Mouse (Mus musculus) midbrain, postnatal 0 days (tissue): ENCODE measurements around the gene Actrt1. TPM values are rescaled to one million over a fixed set of nuclear protein-coding genes. Genes with fewer than 3 reads are reported as not detected.

Source experiments
- ATAC-seq: fragments of 200-750 bp; cut with Nextera tagmentation; 2 replicates; pipeline ENCODE4 v1.8.0; 2017; ENCODE audit warnings: moderate number of reproducible peaks, mild to moderate bottlenecking, moderate TSS enrichment, moderate library complexity; ENCODE audit not compliant: low FRiP score
- DNase-seq: peaks from one replicate; pipeline ENCODE4 v3.0.0-alpha.2; 2015; ENCODE audit warnings: low spot score
- H3K27ac ChIP-seq: fragments of 300-500 bp; sonication (generic); 2 replicates; pipeline ENCODE4 v1.5.1; 2014; ENCODE audit warnings: low read depth, mild to moderate bottlenecking, low read length, mixed read lengths
- H3K27me3 ChIP-seq: fragments of 300-500 bp; sonication (generic); 2 replicates; pipeline ENCODE4 v1.6.1; 2014; ENCODE audit warnings: low read length, control low read depth, mixed read lengths; ENCODE audit not compliant: insufficient read depth
- H3K36me3 ChIP-seq: fragments of 300-500 bp; sonication (generic); 2 replicates; pipeline ENCODE4 v1.6.1; 2014; ENCODE audit warnings: low read length, control low read depth, mixed read lengths; ENCODE audit not compliant: insufficient read depth
- H3K4me1 ChIP-seq: fragments of 300-500 bp; sonication (generic); 2 replicates; pipeline ENCODE4 v1.6.1; 2014; ENCODE audit warnings: mild to moderate bottlenecking, control low read depth, antibody characterized with exemption, low read length, mixed read lengths; ENCODE audit not compliant: insufficient read depth
- H3K4me2 ChIP-seq: fragments of 300-500 bp; sonication (generic); 2 replicates; pipeline ENCODE4 v1.6.1; 2014; ENCODE audit warnings: low read depth, mild to moderate bottlenecking, low read length, mixed read lengths; ENCODE audit not compliant: poor library complexity, severe bottlenecking
- H3K4me3 ChIP-seq: fragments of 300-500 bp; sonication (generic); 2 replicates; pipeline ENCODE4 v1.5.1; 2014; ENCODE audit warnings: low read depth, mild to moderate bottlenecking, low read length, moderate library complexity
- H3K9ac ChIP-seq: fragments of 300-500 bp; sonication (generic); replicated peaks from 2 replicates; pipeline ENCODE4 v1.6.1; 2014; ENCODE audit warnings: mild to moderate bottlenecking, low read length, moderate library complexity, mixed read lengths; ENCODE audit not compliant: poor library complexity, severe bottlenecking
- H3K9me3 ChIP-seq: fragments of 300-500 bp; sonication (generic); 2 replicates; pipeline ENCODE4 v1.6.1; 2016; ENCODE audit warnings: low read length, control low read depth
- CTCF ChIP-seq: IDR thresholded peaks from 2 replicates; pipeline ENCODE4 v1.5.1; 2016; ENCODE audit warnings: antibody characterized with exemption, mild to moderate bottlenecking
- WGBS: fragments of 180-500 bp; shearing (Covaris S2); extraction: QIAGEN DNeasy Blood & Tissue Kit; methylation state at CpG from one replicate; pipeline ENCODE4 v1.1.7; 2014; 5-methylcytosine and 5-hydroxymethylcytosine counted together
- polyA plus RNA-seq: library from polyadenylated mRNA; unstranded; fragments of >200 nt; fragmentation: Nextera tagmentation; extraction: Ambion mirVana; gene quantifications from 2 replicates; pipeline ENCODE4 v1.2.1, GENCODE M21; 2015
- total RNA-seq: library from RNA; depleted of rRNA; stranded (reverse); fragments of >200 nt; gene quantifications from 2 replicates; pipeline ENCODE4 v1.2.3, GENCODE M21; 2014; rRNA removed

Gene Actrt1
- total RNA-seq = not detected in 2 replicates
- not detected in 2 replicates for polyA plus RNA-seq

DNA sequence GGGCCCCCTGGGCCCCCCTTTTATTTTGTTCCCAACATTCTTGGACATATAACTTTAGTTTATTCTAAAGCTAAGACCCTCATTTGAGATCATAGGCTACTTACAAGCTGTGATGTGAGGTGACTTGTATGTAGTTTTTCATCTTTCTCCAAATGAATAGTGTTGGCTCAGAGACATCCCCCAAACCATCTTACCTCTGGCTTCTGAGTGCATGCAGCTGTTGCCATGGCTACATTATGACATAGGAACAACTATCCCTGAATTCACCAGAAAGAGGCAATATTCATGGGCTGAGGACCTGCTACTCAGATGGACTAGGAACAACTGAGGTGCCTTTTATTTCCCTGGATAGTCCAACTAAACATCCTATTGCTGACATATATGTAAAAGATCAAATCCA is at the start of gene Actrt1:
Gene Actrt1, plus strand, starts transcription at position 301 of the 400 bp plus-strand sequence.
- no peak within 1 kb of the TSS for H3K4me3 ChIP-seq
- no peaks in the 10 kb centered on the region for H3K36me3 ChIP-seq
- no peaks in the 10 kb centered on the region for H3K27me3 ChIP-seq
- no peak within 1 kb of the TSS for H3K27ac ChIP-seq
- no peak within 1 kb of the TSS for H3K4me2 ChIP-seq
- no peaks in the 10 kb centered on the region for H3K9me3 ChIP-seq
- TF ChIP-seq CTCF = no peak
- ATAC-seq (no peak), DNase-seq (no peak)
- H3K9ac ChIP-seq = no peak within 1 kb of the TSS
- H3K4me1 ChIP-seq = no peaks in the 10 kb centered on the region

DNA sequence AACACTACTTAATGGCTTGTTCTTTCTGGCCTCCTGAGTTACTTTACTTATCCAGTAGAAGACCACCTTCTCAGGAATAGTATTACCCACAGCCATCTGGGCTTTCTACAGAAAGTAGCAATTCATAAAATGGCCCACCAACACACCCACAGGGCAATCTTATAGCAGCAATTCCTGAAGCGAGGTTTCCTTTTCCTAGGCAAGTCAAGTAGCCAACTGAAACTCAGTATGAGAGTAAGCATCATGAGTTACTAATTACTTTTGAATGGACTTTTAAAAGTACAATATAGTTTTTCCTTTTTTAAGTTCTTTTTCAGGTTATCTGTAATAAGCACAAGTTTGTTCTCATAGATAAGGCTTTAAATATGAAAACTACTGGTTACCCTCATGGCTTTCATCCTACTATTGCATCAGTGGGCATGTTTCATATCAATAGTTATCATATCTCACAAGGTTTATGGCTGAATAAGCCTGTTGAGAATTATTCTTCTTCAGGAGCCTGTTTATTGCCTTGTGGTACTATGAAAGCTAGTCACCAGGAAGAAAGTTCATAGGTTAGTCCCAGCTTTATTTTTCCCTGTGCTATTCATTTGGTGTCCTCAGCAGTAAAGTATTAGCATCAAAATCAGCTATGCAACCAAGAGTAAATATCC is 2.8 kb downstream of the Actrt1 start:
- TF ChIP-seq CTCF = no peak

More for the DNA sequence above, 2.8 kb downstream of the Actrt1 start:
- ATAC-seq = no peak
- no peak overlapping the region for H3K9ac ChIP-seq
- 81% methylated on average over 1 of the region's 1 CpGs for WGBS
- DNase-seq = no peak
- H3K4me3 ChIP-seq = no peak overlapping the region
- no peaks in the 10 kb centered on the region for H3K36me3 ChIP-seq
- no peak overlapping the region for H3K4me2 ChIP-seq
- no peak overlapping the region for H3K27ac ChIP-seq
- H3K9me3 ChIP-seq = no peaks in the 10 kb centered on the region
- no peaks in the 10 kb centered on the region for H3K27me3 ChIP-seq
- no peaks in the 10 kb centered on the region for H3K4me1 ChIP-seq
